Mouse (Mus musculus) bone marrow, adult 2 months (tissue): ENCODE data around the gene Acadsb.

Source experiments
- CTCF ChIP-seq: fragments of 200-500 bp; IDR thresholded peaks from 2 replicates; pipeline ENCODE4 v1.5.1; 2011; ENCODE audit warnings: low read length, control low read depth; ENCODE audit not compliant: control insufficient read depth, insufficient read depth
- POLR2A ChIP-seq: fragments of 200-500 bp; IDR thresholded peaks from 2 replicates; pipeline ENCODE4 v1.6.1; 2011; ENCODE audit warnings: low read depth, mild to moderate bottlenecking, control low read depth, low read length, borderline replicate concordance; ENCODE audit not compliant: control insufficient read depth

GRCm38 (mm10) chr7:131409988-131410385 lies 414 bp upstream of the Acadsb start:
- TF ChIP-seq CTCF (no peak), POLR2A (no peak)
